Comparison of ENCODE assay signal across 8 mouse cellular contexts in the genomic region with DNA sequence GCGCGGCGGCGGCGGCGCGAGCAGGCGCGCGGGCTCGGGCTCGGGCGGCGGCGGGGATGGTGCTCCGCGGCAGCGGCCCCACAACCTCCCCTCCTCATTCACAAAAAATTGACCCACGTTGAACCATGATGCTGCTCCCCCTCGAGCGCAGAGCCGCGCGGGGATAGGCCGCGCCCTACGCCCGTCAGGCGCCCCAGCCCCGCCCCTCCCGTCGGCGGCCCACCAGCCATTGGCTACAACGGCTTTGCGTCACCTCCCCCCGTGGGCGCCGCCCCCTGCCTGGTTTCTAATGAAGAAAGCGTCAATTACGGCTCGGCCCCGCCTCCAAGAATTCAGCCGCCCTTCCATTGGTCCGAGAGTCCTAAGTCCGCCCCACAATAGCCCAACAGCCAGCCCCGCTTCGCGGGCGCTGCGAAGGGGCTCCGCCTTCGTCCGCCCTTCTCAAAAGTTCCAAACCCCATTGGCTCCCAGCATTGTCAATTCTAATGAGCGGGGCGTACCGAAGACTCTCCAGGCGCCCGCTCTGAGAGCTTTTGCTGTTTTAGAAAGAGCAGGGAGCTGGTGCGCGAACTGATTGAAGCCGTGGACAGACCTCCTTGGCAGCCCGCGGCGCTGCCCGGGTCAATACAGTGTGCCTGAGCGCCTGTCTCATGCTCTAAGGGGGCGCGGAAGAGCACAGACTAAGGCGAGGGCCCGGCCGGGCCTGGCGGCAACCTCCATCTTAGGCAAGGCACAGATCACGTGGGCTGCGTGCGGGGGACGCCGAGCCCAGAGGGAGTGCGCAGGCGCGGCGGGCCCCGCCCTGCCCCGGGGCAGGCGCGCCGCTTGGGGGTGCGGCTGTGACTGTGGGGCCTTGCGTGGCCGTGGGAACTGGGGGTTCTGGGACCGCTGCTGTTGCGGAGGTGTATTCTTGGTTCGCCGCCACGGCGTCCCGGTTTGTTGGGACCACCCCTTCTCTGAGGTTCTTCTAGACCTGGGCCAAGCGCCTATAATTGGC. TPM values are rescaled to one million over a fixed set of nuclear protein-coding genes. Genes with fewer than 3 reads are reported as not detected.
DNase-seq lines count a peak whose midpoint lies in the region; ATAC-seq and TF ChIP-seq lines count a peak whose summit lies in the region.

No protein-coding gene starts in this region.

- peaks cover 8% of the 10 kb centered on the region for H3K27me3 ChIP-seq in megakaryocyte, embryonic 14.5 days (replicated peaks)

- peaks cover 4% of the 10 kb centered on the region; the same call in 1 of the 2 replicates for H3K4me1 ChIP-seq in cortical plate, adult 2 months (ENCODE audit: control insufficient read depth, insufficient read depth, low read length)
- peaks cover 33% of the 10 kb centered on the region for H3K4me1 ChIP-seq in megakaryocyte, embryonic 14.5 days

- peak; percentile 90 for ATAC-seq in activated CD4-positive, CD25-positive, alpha-beta regulatory T cell, adult 4 months

- peak; percentile 100 for DNase-seq in gastrocnemius, adult 8-10 months (ENCODE audit: low spot score in 2 of 2)
- peak; percentile 98 for DNase-seq in hindlimb bud, embryonic 11.5 days (ENCODE audit: extremely low spot score, low read depth, low spot score)
- DNase-seq in left cerebral cortex, adult 8-10 months (ENCODE audit: low spot score in 2 of 2), result peak; percentile 99 to 100
- DNase-seq in right cerebral cortex, postnatal 10 days (ENCODE audit: low spot score in 2 of 2), result peak; percentile 100
- peak; percentile 98 for DNase-seq in urinary bladder, postnatal 25 days (ENCODE audit: low spot score)

- no peaks in the 10 kb centered on the region for H3K36me3 ChIP-seq in megakaryocyte, embryonic 14.5 days (replicated peaks; ENCODE audit: low read length)

- peak; percentile 83; the same call in 1 of the 2 replicates for TF ChIP-seq POLR2A in cortical plate, adult 2 months (IDR thresholded peaks at IDR 0.05; ENCODE audit: extremely low read depth, insufficient read depth, low read length)

- H3K9me3 ChIP-seq in megakaryocyte, embryonic 14.5 days, result no peaks in the 10 kb centered on the region

- no peak for TF ChIP-seq CTCF in cortical plate, adult 2 months (IDR thresholded peaks at IDR 0.05; ENCODE audit: extremely low read depth, insufficient read depth, low read length)

- H3K27ac ChIP-seq in cortical plate, adult 2 months (ENCODE audit: insufficient read depth, low read length), result peak overlapping the region; percentile 98

- peak overlapping the region; percentile 77 for H3K4me3 ChIP-seq in cortical plate, adult 2 months (ENCODE audit: insufficient read depth, low read length)
- H3K4me3 ChIP-seq in megakaryocyte, embryonic 14.5 days (replicated peaks), result peak overlapping the region; percentile 96

RNA-seq across cellular contexts. Expression of gene Hdac4, which starts 15.1 kb away (rescaled TPM):
- polyA plus RNA-seq in activated CD4-positive, CD25-positive, alpha-beta regulatory T cell, adult 4 months (2017; shearing (Covaris generic)), result 10 to 100 TPM; 46.3 to 62.1 TPM
- 35.1 and 37.7 TPM in 2 replicates for polyA plus RNA-seq in cortical plate, adult 2 months (2012; rRNA removed)
- 10 to 100 TPM; 47.2 to 89.1 (median 64.7) TPM for total RNA-seq in gastrocnemius, adult 8-10 months (2022)
- 10 to 100 TPM; 81.5 to 98.0 (median 88.2) TPM for total RNA-seq in left cerebral cortex, adult 8-10 months (2022)
- 3.6 and 5.1 TPM in 2 replicates for polyA plus RNA-seq in megakaryocyte, embryonic 14.5 days (2012; ENCODE audit: insufficient read depth, low replicate concordance)

Comparison
In these comparisons a context has a peak if more than half of its experiments do, and no peak if none do; other contexts are left out.
1. Peak in every context shown above with its lines: DNase-seq, ATAC-seq, H3K4me3 ChIP-seq and H3K27ac ChIP-seq.